Mouse (Mus musculus): ENCODE data around the gene Zc3h4.

Zc3h4 gene

DNA sequence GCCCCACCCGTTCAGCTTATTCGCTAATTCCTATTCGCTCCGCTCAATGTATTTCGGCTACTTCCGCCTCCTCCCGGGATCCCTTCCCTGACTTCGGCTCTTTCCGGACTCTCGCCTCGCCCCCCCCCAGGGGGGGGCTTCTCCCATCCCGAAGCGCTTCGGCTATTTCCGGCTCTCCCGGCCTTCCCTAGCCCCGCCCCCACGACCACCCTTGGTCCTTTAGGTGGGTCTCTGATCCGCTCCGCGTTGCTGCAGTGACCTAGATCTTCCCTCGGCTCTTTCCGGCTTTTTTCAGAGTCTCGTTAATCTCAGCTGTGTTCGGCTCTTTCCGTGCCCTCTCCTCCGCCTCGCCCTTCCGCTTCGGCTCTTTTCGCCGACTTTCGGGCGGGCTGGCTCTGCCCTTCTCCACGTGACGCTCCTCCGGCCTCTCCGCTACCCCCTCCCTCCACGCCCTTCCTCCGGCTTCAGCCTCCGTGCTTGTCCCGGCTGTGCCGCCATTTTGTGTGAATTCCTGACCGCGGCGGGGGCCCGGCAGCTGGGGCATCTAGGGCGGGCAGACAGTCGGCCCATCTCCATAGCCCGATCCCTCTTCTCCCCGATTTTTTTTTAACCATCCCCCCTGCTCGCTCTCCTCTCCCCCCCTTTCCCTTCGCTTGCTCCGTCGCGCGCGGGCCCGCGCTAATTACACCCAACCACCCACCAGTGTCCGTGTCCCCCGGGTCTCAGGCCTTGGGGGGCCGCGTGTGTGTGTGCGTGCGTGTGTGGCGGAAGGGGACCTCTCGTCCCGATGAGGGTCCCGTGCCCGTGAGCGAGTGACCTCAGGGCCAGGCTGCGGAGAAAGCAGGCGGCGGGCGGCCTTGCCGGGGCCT, 656 bp upstream of the Zc3h4 start:
- DNase-seq (ENCODE audit: low read depth), result peak; percentile 95

- no peak for DNase-seq (ENCODE audit: low read depth)
Observed at GRCm38 (mm10) chr7:16401991-16402431, 1.3 kb downstream of the Zc3h4 start.

GRCm38 (mm10) chr7:16402449-16402848, 1.7 kb downstream of the Zc3h4 start:
- DNase-seq (ENCODE audit: low read depth), result no peak

GRCm38 (mm10) chr7:16402968-16403948, 2.5 kb downstream of the Zc3h4 start:
- no peak for DNase-seq (ENCODE audit: low read depth)

- no peak for DNase-seq (ENCODE audit: low read depth)
Observed at GRCm38 (mm10) chr7:16404315-16405072, 3.8 kb downstream of the Zc3h4 start.

GRCm38 (mm10) chr7:16405073-16405455, 4.4 kb downstream of the Zc3h4 start:
- DNase-seq (ENCODE audit: low read depth), result no peak

- DNase-seq (ENCODE audit: low read depth), result no peak
Observed at GRCm38 (mm10) chr7:16405516-16406351, 5.0 kb downstream of the Zc3h4 start.

GRCm38 (mm10) chr7:16406978-16407377, 6.3 kb downstream of the Zc3h4 start:
- DNase-seq (ENCODE audit: low read depth), result no peak

- no peak for DNase-seq (ENCODE audit: low read depth)
Observed at GRCm38 (mm10) chr7:16411100-16411499, 10.4 kb downstream of the Zc3h4 start.

- no peak for DNase-seq (ENCODE audit: low read depth)
Observed at GRCm38 (mm10) chr7:16412220-16412896, 11.6 kb downstream of the Zc3h4 start.

- DNase-seq (ENCODE audit: low read depth), result no peak
Observed at GRCm38 (mm10) chr7:16412930-16413329, 12.2 kb downstream of the Zc3h4 start.

- no peak for DNase-seq (ENCODE audit: low read depth)
Observed at GRCm38 (mm10) chr7:16415426-16415825, 14.7 kb downstream of the Zc3h4 start.

DNA sequence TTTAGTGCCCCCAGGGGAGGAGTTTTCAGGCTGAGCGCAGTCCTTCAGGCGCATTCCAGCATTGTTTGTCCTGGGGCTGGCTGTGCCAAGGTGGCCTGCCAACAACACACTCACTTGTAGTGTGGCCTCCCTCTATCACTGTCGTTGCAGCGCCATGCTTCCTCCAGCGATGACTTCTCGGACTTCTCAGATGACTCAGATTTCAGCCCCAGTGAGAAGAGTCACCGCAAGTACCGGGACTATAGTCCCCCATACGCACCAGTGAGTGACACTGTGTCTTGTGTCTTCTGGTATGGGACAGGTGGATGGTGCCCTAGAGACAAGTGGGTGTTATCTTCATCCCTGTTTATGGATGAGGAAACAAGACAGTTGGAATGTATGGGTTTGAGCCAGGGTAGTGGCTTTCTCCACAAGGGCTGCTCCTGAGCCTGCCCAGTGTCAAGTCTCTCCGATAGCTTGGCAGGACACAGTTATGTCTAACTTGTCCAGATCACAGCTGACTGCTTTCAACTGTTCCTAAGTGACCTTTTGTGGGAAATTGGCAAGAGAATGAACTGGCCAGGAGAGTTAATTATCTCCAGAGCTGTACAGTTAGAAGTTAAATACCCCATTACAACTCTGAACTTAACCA, 16.5 kb downstream of the Zc3h4 start:
- no peak for DNase-seq (ENCODE audit: low read depth)

- no peak for DNase-seq (ENCODE audit: low read depth)
Observed at GRCm38 (mm10) chr7:16418713-16419112, 18.0 kb downstream of the Zc3h4 start.

GRCm38 (mm10) chr7:16420493-16421118, 19.9 kb downstream of the Zc3h4 start:
- no peak for DNase-seq (ENCODE audit: low read depth)

GRCm38 (mm10) chr7:16422222-16422856, 21.6 kb downstream of the Zc3h4 start:
- DNase-seq (ENCODE audit: low read depth), result no peak

GRCm38 (mm10) chr7:16423731-16424130, 23.0 kb downstream of the Zc3h4 start:
- DNase-seq (ENCODE audit: low read depth), result no peak

DNA sequence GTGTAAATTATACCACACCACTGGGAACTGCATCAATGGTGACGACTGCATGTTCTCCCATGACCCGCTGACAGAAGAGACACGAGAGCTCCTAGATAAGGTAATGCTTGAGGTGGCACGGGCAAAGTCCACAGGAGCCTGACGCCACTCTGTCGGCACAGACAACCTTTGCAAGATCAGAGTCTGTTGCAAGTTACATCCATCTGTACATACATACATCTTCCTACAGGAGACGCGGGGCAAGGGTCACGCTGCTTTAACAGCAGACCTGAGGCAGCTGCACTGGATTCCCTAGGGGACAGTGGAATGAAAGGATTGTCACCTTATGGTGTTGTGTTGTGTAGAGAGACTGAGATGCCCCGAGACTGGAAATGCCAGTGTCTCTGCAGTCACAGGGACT, 25.0 kb downstream of the Zc3h4 start:
- no peak for DNase-seq (ENCODE audit: low read depth)

- DNase-seq (ENCODE audit: low read depth), result no peak
Observed at GRCm38 (mm10) chr7:16426129-16426729, 25.5 kb downstream of the Zc3h4 start.
